Mouse (Mus musculus): ENCODE results near the gene Strn4. TPM values are rescaled to one million over a fixed set of nuclear protein-coding genes. Genes with fewer than 3 reads are reported as not detected.

Strn4 gene
- total RNA-seq, 2 experiments from 2014 or later: 67.7 to 69.3 TPM

GRCm38 (mm10) chr7:16874756-16875309, 59.1 kb downstream of the Strn4 start:
- DNase-seq (ENCODE audit: low spot score in 2 of 2): peak; percentile 95 to 98

- no peak for DNase-seq (ENCODE audit: low spot score in 2 of 2)
Observed at GRCm38 (mm10) chr7:16875310-16875325, 59.4 kb downstream of the Strn4 start, which contains the start of gene Dact3. Gene Dact3 (plus strand): TSS chr7:16875317.

GRCm38 (mm10) chr7:16875326-16875725, 59.6 kb downstream of the Strn4 start:
- no peak for DNase-seq (ENCODE audit: low spot score in 2 of 2)

GRCm38 (mm10) chr7:16876006-16876405, 60.3 kb downstream of the Strn4 start:
- DNase-seq (ENCODE audit: low spot score in 2 of 2): no peak

- DNase-seq (ENCODE audit: low spot score in 2 of 2): no peak
Observed at GRCm38 (mm10) chr7:16876608-16877007, 60.9 kb downstream of the Strn4 start.

- DNase-seq (ENCODE audit: low spot score in 2 of 2): no peak
Observed at GRCm38 (mm10) chr7:16877717-16878116, 62.0 kb downstream of the Strn4 start.

GRCm38 (mm10) chr7:16879796-16880547, 64.3 kb downstream of the Strn4 start:
- no peak for DNase-seq (ENCODE audit: low spot score in 2 of 2)

GRCm38 (mm10) chr7:16880615-16881014, 64.9 kb downstream of the Strn4 start:
- no peak for DNase-seq (ENCODE audit: low spot score in 2 of 2)

- DNase-seq (ENCODE audit: low spot score in 2 of 2): no peak
Observed at GRCm38 (mm10) chr7:16883162-16883561, 67.5 kb downstream of the Strn4 start.

- no peak for DNase-seq (ENCODE audit: low spot score in 2 of 2)
Observed at GRCm38 (mm10) chr7:16884334-16884733, 68.6 kb downstream of the Strn4 start.

- no peak for DNase-seq (ENCODE audit: low spot score in 2 of 2)
Observed at GRCm38 (mm10) chr7:16885271-16885776, 69.6 kb downstream of the Strn4 start.

GRCm38 (mm10) chr7:16885905-16886304, 70.2 kb downstream of the Strn4 start:
- no peak for DNase-seq (ENCODE audit: low spot score in 2 of 2)

Other genes starting within 250 kb of the Strn4 start
- gene Arhgap35, start 200.9 kb upstream of the Strn4 start, total RNA-seq (2021): 10 to 100 TPM; 54.3 to 63.1 TPM
- not detected for gene Ceacam15, start 140.2 kb upstream of the Strn4 start, total RNA-seq (2021)
- gene Ceacam9, start 94.0 kb upstream of the Strn4 start, total RNA-seq (2021): not detected
- gene Ap2s1, start 77.5 kb upstream of the Strn4 start, total RNA-seq (2021): 100 to 1,000 TPM; 120 to 146 TPM
- gene Slc1a5, start 34.5 kb upstream of the Strn4 start, total RNA-seq (2021): 100 to 1,000 TPM in 1 of 2 experiments, 10 to 100 TPM in 1; 89.3 to 253 TPM
- 10 to 100 TPM; 23.7 to 25.2 TPM for gene Fkrp, start 843 bp downstream of the Strn4 start, total RNA-seq (2021)
- 10 to 100 TPM; 13.9 to 23.3 TPM for gene Prkd2, start 27.0 kb downstream of the Strn4 start, total RNA-seq (2021)
- 1 to 10 TPM; 3.1 to 3.8 TPM for gene Dact3, start 59.4 kb downstream of the Strn4 start, total RNA-seq (2021)
- gene Gng8, start 75.9 kb downstream of the Strn4 start, total RNA-seq (2021): under 1 TPM in 1 of 2 experiments, not detected in 1; 0.35 TPM
- gene Ptgir, start 90.6 kb downstream of the Strn4 start, total RNA-seq (2021): 1 to 10 TPM in 1 of 2 experiments, under 1 TPM in 1; 0.96 to 1.1 TPM
- 100 to 1,000 TPM; 227 to 234 TPM for gene Calm3, start 108.2 kb downstream of the Strn4 start, total RNA-seq (2021)
- 10 to 100 TPM; 24.4 to 33.3 TPM for gene Pnmal2, start 128.8 kb downstream of the Strn4 start, total RNA-seq (2021)
- 1 to 10 TPM; 3.5 to 4.0 TPM for gene Pnmal1, start 143.8 kb downstream of the Strn4 start, total RNA-seq (2021)
- gene Gm42372, start 167.2 kb downstream of the Strn4 start, total RNA-seq (2021): 1 to 10 TPM; 1.6 to 2.0 TPM
- gene Ccdc8, start 176.8 kb downstream of the Strn4 start, total RNA-seq (2021): 10 to 100 TPM; 18.3 TPM
- gene Ppp5c, start 212.0 kb downstream of the Strn4 start, total RNA-seq (2021): 10 to 100 TPM; 88.9 to 95.2 TPM
- 1 to 10 TPM; 3.4 to 4.3 TPM for gene Hif3a, start 246.5 kb downstream of the Strn4 start, total RNA-seq (2021)

Measured in adrenal gland, adult 18-20 months (tissue).